ENCODE assay signal across 9 mouse cellular contexts in genomic region chrX:71962073-71963051, GRCm38 (mm10). TPM values are rescaled to one million over a fixed set of nuclear protein-coding genes. Genes with fewer than 3 reads are reported as not detected.
DNase-seq lines count a peak whose midpoint lies in the region; ATAC-seq and TF ChIP-seq lines count a peak whose summit lies in the region.
"Had no signal": no experiment of that assay in that cellular context is flagged by ENCODE, and none has a peak within 500 bp of the region (broad histone marks: within the 10 kb centered on the region; RNA-seq: fewer than 3 reads in every experiment).

Prrg3 (plus strand) TSS chrX:71962624.

- peaks cover 6% of the 10 kb centered on the region; the same call in 1 of the 2 replicates for H3K4me1 ChIP-seq in E14TG2a.4 (replicated peaks; ENCODE audit: low read depth, low read length)
- no peaks in the 10 kb centered on the region for H3K4me1 ChIP-seq in brown adipose tissue, adult 24 weeks (ENCODE audit: control insufficient read depth, insufficient read depth, insufficient read length, low read length)
- H3K4me1 ChIP-seq in forebrain, embryonic 12.5 days: peaks cover 8% of the 10 kb centered on the region
- no peaks in the 10 kb centered on the region for H3K4me1 ChIP-seq in heart, embryonic 16.5 days (ENCODE audit: control insufficient read depth, insufficient read depth, low read length)

- 21% methylated on average over 41 of the region's 72 CpGs for WGBS in forebrain, embryonic 12.5 days
- 11% methylated on average over 68 of the region's 72 CpGs for WGBS in heart, embryonic 16.5 days

- ATAC-seq in forebrain, embryonic 12.5 days (ENCODE audit: low FRiP score): peak; percentile 94
- ATAC-seq in heart, embryonic 16.5 days (replicated peaks; ENCODE audit: extremely low read depth, insufficient read depth, low FRiP score): peak; percentile 89

- no peaks in the 10 kb centered on the region for H3K36me3 ChIP-seq in E14TG2a.4 (ENCODE audit: insufficient read depth, low read length)
- no peaks in the 10 kb centered on the region for H3K36me3 ChIP-seq in forebrain, embryonic 12.5 days (replicated peaks)
- H3K36me3 ChIP-seq in heart, embryonic 16.5 days (ENCODE audit: control insufficient read depth, insufficient read depth): no peaks in the 10 kb centered on the region

- peak within 1 kb of the TSS; percentile 26 for H3K27ac ChIP-seq in brown adipose tissue, adult 24 weeks (replicated peaks; ENCODE audit: low read depth, low read length)
- no peak within 1 kb of the TSS for H3K27ac ChIP-seq in forebrain, embryonic 12.5 days
- H3K27ac ChIP-seq in heart, embryonic 16.5 days (ENCODE audit: low read length): peak within 1 kb of the TSS; percentile 50

- H3K9me3 ChIP-seq in E14TG2a.4 (ENCODE audit: low read length): no peaks in the 10 kb centered on the region
- H3K9me3 ChIP-seq in forebrain, embryonic 12.5 days: no peaks in the 10 kb centered on the region
- H3K9me3 ChIP-seq in heart, embryonic 16.5 days (replicated peaks; ENCODE audit: control insufficient read depth, low read length): no peaks in the 10 kb centered on the region

- no peak for TF ChIP-seq CTCF in E14TG2a.4 (conservative IDR thresholded peaks at IDR 0.05; ENCODE audit: low read length)

- H3K9ac ChIP-seq in forebrain, embryonic 12.5 days: peak within 1 kb of the TSS; percentile 63
- H3K9ac ChIP-seq in heart, embryonic 16.5 days (ENCODE audit: low read length): peak within 1 kb of the TSS; percentile 55

- peaks cover 7% of the 10 kb centered on the region; the same call in 1 of the 2 replicates for H3K27me3 ChIP-seq in E14TG2a.4 (ENCODE audit: insufficient read depth, low read length)
- peaks cover 16% of the 10 kb centered on the region; the same call in 1 of the 2 replicates for H3K27me3 ChIP-seq in forebrain, embryonic 12.5 days
- no peaks in the 10 kb centered on the region; the same call in 1 of the 2 replicates for H3K27me3 ChIP-seq in heart, embryonic 16.5 days (ENCODE audit: control insufficient read depth, insufficient read depth, low read length)

- H3K4me2 ChIP-seq in forebrain, embryonic 12.5 days: peak within 1 kb of the TSS; percentile 67
- H3K4me2 ChIP-seq in heart, embryonic 16.5 days (ENCODE audit: low read depth, low read length): peak within 1 kb of the TSS; percentile 64

- peak in 1 of 2 experiments; percentile 6 for DNase-seq in layer of hippocampus, postnatal 36 days
- peak; percentile 83 for DNase-seq in lung, postnatal 10 days
- DNase-seq in right cerebral cortex, adult 2 months (ENCODE audit: low spot score in 2 of 2): peak; percentile 10 to 15
- DNase-seq in thymus, postnatal 14 days: no peak

- H3K4me3 ChIP-seq in E14TG2a.4 (replicated peaks; ENCODE audit: low read length): peak within 1 kb of the TSS; percentile 81
- H3K4me3 ChIP-seq in brown adipose tissue, adult 24 weeks (ENCODE audit: insufficient read depth, low read depth, low read length): peak within 1 kb of the TSS; percentile 70
- H3K4me3 ChIP-seq in forebrain, embryonic 12.5 days (replicated peaks): peak within 1 kb of the TSS; percentile 51
- peak within 1 kb of the TSS; percentile 52 for H3K4me3 ChIP-seq in heart, embryonic 16.5 days (ENCODE audit: low read length)

RNA-seq across cellular contexts. Expression of gene Prrg3, which starts in this region (rescaled TPM):
- 5.0 and 10.8 TPM in 2 replicates for polyA plus RNA-seq in brown adipose tissue, adult 24 weeks (2012; ENCODE audit: insufficient read depth, insufficient read length, missing spikeins)
- polyA plus RNA-seq in forebrain, embryonic 12.5 days (2016; fragmentation: Nextera tagmentation; extraction: Ambion mirVana): 10.9 and 11.8 TPM in 2 replicates
- 10.0 and 14.8 TPM in 2 replicates for polyA plus RNA-seq in heart, embryonic 16.5 days (2015; fragmentation: Nextera tagmentation; extraction: Ambion mirVana)
- 10 to 100 TPM; 18.4 to 20.6 TPM for total RNA-seq in layer of hippocampus, postnatal 36 days (2021)
- total RNA-seq: MEL had no signal
